In genomic region chr2:19663146-19663848, GRCm38 (mm10) we compare ENCODE assay signal across 17 mouse cellular contexts. TPM values are rescaled to one million over a fixed set of nuclear protein-coding genes. Genes with fewer than 3 reads are reported as not detected.
DNase-seq lines count a peak whose midpoint lies in the region; ATAC-seq and TF ChIP-seq lines count a peak whose summit lies in the region.
"Had no signal": no experiment of that assay in that cellular context is flagged by ENCODE, and none has a peak within 500 bp of the region (broad histone marks: within the 10 kb centered on the region; RNA-seq: fewer than 3 reads in every experiment).

No protein-coding gene starts in this region.

- 59% methylated on average over 4 of the region's 4 CpGs for WGBS in lung, embryonic 14.5 days
- WGBS in lung, adult 2 months, result 68% methylated on average over 4 of the region's 4 CpGs
- 41% methylated on average over 4 of the region's 4 CpGs for WGBS in heart, adult 2 months
- 24% methylated on average over 4 of the region's 4 CpGs for WGBS in heart, embryonic 13.5 days

- H3K4me1 ChIP-seq in lung, embryonic 14.5 days (ENCODE audit: insufficient read depth), result peaks cover 16% of the 10 kb centered on the region
- peaks cover 10% of the 10 kb centered on the region for H3K4me1 ChIP-seq in lung, adult 2 months (ENCODE audit: control insufficient read depth, insufficient read depth, low read length)
- peaks cover 8% of the 10 kb centered on the region for H3K4me1 ChIP-seq in heart, adult 2 months (ENCODE audit: control insufficient read depth, insufficient read depth, low read length)
- H3K4me1 ChIP-seq in heart, embryonic 13.5 days, result peaks cover 63% of the 10 kb centered on the region

- intact Hi-C loops in heart, adult 2 months (cut with DNase I), result loop anchor here (5.0 kb wide), 2 partner anchors 39 to 64 kb away; no protein-coding TSS in a partner anchor

- no peaks in the 10 kb centered on the region for H3K9me3 ChIP-seq in lung, embryonic 14.5 days (ENCODE audit: low read depth, low read length)
- H3K9me3 ChIP-seq in heart, embryonic 13.5 days, result 0 out of 2 replicates have a peak, but pooled peaks cover 2% of the 10 kb centered on the region
- H3K9me3 ChIP-seq: embryonic facial prominence, embryonic 10.5 days; hindbrain, embryonic 15.5 days; intestine, embryonic 15.5 days; limb, embryonic 12.5 days had no signal

- H3K9ac ChIP-seq in lung, embryonic 14.5 days, result no peak overlapping the region
- H3K9ac ChIP-seq in heart, adult 2 months (ENCODE audit: low read depth, low read length), result no peak overlapping the region
- H3K9ac ChIP-seq in heart, embryonic 13.5 days, result no peak overlapping the region
- H3K9ac ChIP-seq: hindbrain, embryonic 15.5 days; intestine, embryonic 15.5 days; limb, embryonic 12.5 days had no signal

- no peak for TF ChIP-seq EP300 in heart, adult 2 months (IDR thresholded peaks at IDR 0.05; ENCODE audit: insufficient read depth, low read depth, low read length)

- no peak for TF ChIP-seq CTCF in lung, embryonic 14.5 days (IDR thresholded peaks at IDR 0.05; ENCODE audit: low read depth)
- no peak for TF ChIP-seq CTCF in lung, adult 2 months (IDR thresholded peaks at IDR 0.05; ENCODE audit: insufficient read depth, low read length)
- no peak for TF ChIP-seq CTCF in heart, adult 2 months (IDR thresholded peaks at IDR 0.05)

- no peaks in the 10 kb centered on the region for H3K36me3 ChIP-seq in lung, embryonic 14.5 days (ENCODE audit: insufficient read depth)
- peaks cover 19% of the 10 kb centered on the region for H3K36me3 ChIP-seq in heart, adult 2 months (ENCODE audit: control insufficient read depth, insufficient read depth, low read length)
- H3K36me3 ChIP-seq in heart, embryonic 13.5 days, result no peaks in the 10 kb centered on the region
- H3K36me3 ChIP-seq: embryonic facial prominence, embryonic 10.5 days; hindbrain, embryonic 15.5 days; intestine, embryonic 15.5 days; limb, embryonic 12.5 days had no signal

- H3K79me2 ChIP-seq in heart, adult 2 months (replicated peaks; ENCODE audit: control insufficient read depth, insufficient read depth, low read length), result no peaks in the 10 kb centered on the region

- no peak overlapping the region for H3K4me2 ChIP-seq in lung, embryonic 14.5 days
- H3K4me2 ChIP-seq in heart, embryonic 13.5 days, result 0 out of 2 replicates have a peak overlapping the region, but pooled peaks have one; percentile 4
- H3K4me2 ChIP-seq: hindbrain, embryonic 15.5 days; intestine, embryonic 15.5 days; limb, embryonic 12.5 days had no signal

- H3K4me3 ChIP-seq in lung, embryonic 14.5 days (ENCODE audit: low read depth, low read length), result no peak overlapping the region
- H3K4me3 ChIP-seq in lung, adult 2 months (replicated peaks; ENCODE audit: extremely low read depth, low read depth, low read length), result no peak overlapping the region
- H3K4me3 ChIP-seq in heart, adult 2 months, result no peak overlapping the region
- no peak overlapping the region for H3K4me3 ChIP-seq in heart, embryonic 13.5 days
- H3K4me3 ChIP-seq: embryonic facial prominence, embryonic 10.5 days; hindbrain, embryonic 15.5 days; intestine, embryonic 15.5 days; limb, embryonic 12.5 days had no signal

- no peak for DNase-seq in lung, embryonic 14.5 days
- DNase-seq in lung, adult 2 months, result no peak
- peak in 1 of 2 experiments; percentile 21 for DNase-seq in heart, adult 2 months
- no peak for DNase-seq in adrenal gland, postnatal 4 days (ENCODE audit: low spot score in 2 of 2)
- no peak for DNase-seq in urinary bladder, adult 2 months (ENCODE audit: low spot score)
- DNase-seq: cerebellum, adult 8-10 months; gastrocnemius, postnatal 10 days; kidney, postnatal 36 days; layer of hippocampus, adult 9-11 months; thymus, postnatal 14 days had no signal

- H3K27me3 ChIP-seq in lung, embryonic 14.5 days (ENCODE audit: insufficient read depth, low read length), result no peaks in the 10 kb centered on the region
- no peaks in the 10 kb centered on the region for H3K27me3 ChIP-seq in heart, adult 2 months (ENCODE audit: control insufficient read depth, insufficient read depth, low read length)
- no peaks in the 10 kb centered on the region for H3K27me3 ChIP-seq in heart, embryonic 13.5 days (replicated peaks)
- H3K27me3 ChIP-seq: intestine, embryonic 15.5 days had no signal

- peak overlapping the region; percentile 58 for H3K27ac ChIP-seq in lung, embryonic 14.5 days (ENCODE audit: low read depth)
- H3K27ac ChIP-seq in heart, adult 2 months, result peak overlapping the region; percentile 47; the same call in 1 of the 2 replicates
- H3K27ac ChIP-seq in heart, embryonic 13.5 days (replicated peaks), result peak overlapping the region; percentile 80
- H3K27ac ChIP-seq: embryonic facial prominence, embryonic 10.5 days; hindbrain, embryonic 15.5 days; intestine, embryonic 15.5 days; limb, embryonic 12.5 days; stomach, postnatal 0 days had no signal

- no peak for ATAC-seq in lung, embryonic 14.5 days (ENCODE audit: insufficient read depth)
- peak; percentile 67 for ATAC-seq in heart, embryonic 13.5 days (ENCODE audit: extremely low read depth, insufficient number of reproducible peaks, low FRiP score, low TSS enrichment)
- ATAC-seq in megakaryocyte progenitor cell, adult 5-6 weeks (replicated peaks; ENCODE audit: poor library complexity), result peak; percentile 51

- no peak for TF ChIP-seq POLR2A in lung, adult 2 months (IDR thresholded peaks at IDR 0.05; ENCODE audit: borderline replicate concordance, extremely low read depth, low read depth, low read length)
- TF ChIP-seq POLR2A in heart, adult 2 months (IDR thresholded peaks at IDR 0.05; ENCODE audit: insufficient read depth, low read depth, low read length), result no peak

RNA-seq across cellular contexts. Expression of gene Otud1, which starts 5.7 kb away (rescaled TPM):
- polyA plus RNA-seq in lung, embryonic 14.5 days (2014; fragmentation: Nextera tagmentation; extraction: Ambion mirVana), result 8.9 and 9.5 TPM in 2 replicates
- polyA plus RNA-seq in lung, adult 2 months (2012; rRNA removed), result 19.3 and 35.7 TPM in 2 replicates
- total RNA-seq in heart, adult 2 months (2021), result 10 to 100 TPM; 22.6 to 27.6 TPM
- 5.0 and 5.7 TPM in 2 replicates for polyA plus RNA-seq in heart, adult 2 months (2012; rRNA removed)
- polyA plus RNA-seq in heart, embryonic 13.5 days (2015; fragmentation: Nextera tagmentation; extraction: Ambion mirVana), result 5.2 and 8.0 TPM in 2 replicates
- total RNA-seq in megakaryocyte progenitor cell, adult 5-6 weeks (2015), result 5.8 and 6.4 TPM in 2 replicates
- total RNA-seq in megakaryocyte progenitor cell, adult 5-6 weeks (2017), result 3.1 and 3.3 TPM in 2 replicates
- total RNA-seq in adrenal gland, postnatal 4 days (2021), result 10 to 100 TPM in 1 of 2 experiments, 1 to 10 TPM in 1; 9.8 to 10.3 TPM
- 5.6 and 7.7 TPM in 2 replicates for polyA plus RNA-seq in urinary bladder, adult 2 months (2012; rRNA removed)
